ENCODE assay signal across 8 mouse cellular contexts in the genomic region with DNA sequence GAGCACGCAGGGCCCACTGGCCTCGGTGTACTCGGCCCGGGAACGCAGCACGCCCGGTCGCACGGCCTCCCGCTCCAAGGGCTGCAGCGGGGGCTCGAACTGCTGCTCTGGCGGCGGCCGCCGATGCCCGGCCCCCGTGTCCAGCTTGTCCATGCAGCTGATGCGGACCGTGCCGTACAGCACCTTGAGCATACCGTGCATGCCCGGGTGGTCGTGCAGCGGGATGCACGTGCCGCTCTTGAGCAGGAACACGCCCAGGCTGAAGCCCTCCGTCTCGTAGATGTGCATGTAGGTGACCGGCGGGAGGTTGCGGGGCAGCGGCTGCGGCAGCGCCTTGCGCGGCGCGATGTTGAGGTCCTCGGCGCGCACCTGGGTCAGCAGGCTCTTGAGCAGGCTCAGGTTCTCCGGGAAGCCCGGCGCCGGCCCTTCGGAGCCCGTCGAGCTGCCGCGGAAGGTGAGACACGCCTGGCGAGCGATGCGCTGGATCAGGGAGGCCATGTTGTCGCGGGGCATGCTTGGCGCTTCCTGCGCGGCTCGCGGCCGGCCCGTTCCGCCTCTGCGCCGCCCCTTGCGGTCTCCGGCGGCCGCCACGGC. TPM values are rescaled to one million over a fixed set of nuclear protein-coding genes. Genes with fewer than 3 reads are reported as not detected.
A peak's percentile ranks its signal among the peaks of the same experiment; 100 is the strongest.
DNase-seq lines count a peak whose midpoint lies in the region; ATAC-seq and TF ChIP-seq lines count a peak whose summit lies in the region.

No protein-coding gene starts in this region.

- H3K79me2 ChIP-seq in heart, adult 2 months (replicated peaks; ENCODE audit: control insufficient read depth, insufficient read depth, low read length) = peaks cover 1% of the 10 kb centered on the region; the same call in 1 of the 2 replicates

- TF ChIP-seq EP300 in heart, adult 2 months (IDR thresholded peaks at IDR 0.05; ENCODE audit: insufficient read depth, low read depth, low read length) = no peak
- TF ChIP-seq EP300 in liver, embryonic 14.5 days (IDR thresholded peaks at IDR 0.05; ENCODE audit: low read depth) = no peak

- peak overlapping the region; percentile 91 for H3K4me3 ChIP-seq in heart, adult 2 months
- H3K4me3 ChIP-seq in forebrain, embryonic 14.5 days (ENCODE audit: low read depth, low read length) = peak overlapping the region; percentile 79
- peak overlapping the region; percentile 92 for H3K4me3 ChIP-seq in intestine, embryonic 14.5 days (ENCODE audit: low read depth, low read length)
- H3K4me3 ChIP-seq in liver, embryonic 14.5 days (ENCODE audit: insufficient read depth in 1 of 2, low read depth in 2 of 2, low read length in 2 of 2) = peak overlapping the region; percentile 74 to 94
- H3K4me3 ChIP-seq in neural tube, embryonic 11.5 days (ENCODE audit: low read depth, low read length) = peak overlapping the region; percentile 83

- TF ChIP-seq CTCF in heart, adult 2 months (IDR thresholded peaks at IDR 0.05) = no peak
- no peak for TF ChIP-seq CTCF in liver, embryonic 14.5 days (IDR thresholded peaks at IDR 0.05; ENCODE audit: low read depth)

- no peaks in the 10 kb centered on the region for H3K27me3 ChIP-seq in heart, adult 2 months (ENCODE audit: control insufficient read depth, insufficient read depth, low read length)
- H3K27me3 ChIP-seq in forebrain, embryonic 14.5 days (replicated peaks; ENCODE audit: control insufficient read depth, insufficient read depth, low read length) = peaks cover 37% of the 10 kb centered on the region
- H3K27me3 ChIP-seq in intestine, embryonic 14.5 days (replicated peaks; ENCODE audit: control insufficient read depth, insufficient read depth, low read length) = no peaks in the 10 kb centered on the region
- no peaks in the 10 kb centered on the region for H3K27me3 ChIP-seq in liver, embryonic 14.5 days (ENCODE audit: control insufficient read depth, insufficient read depth, low read length)
- no peaks in the 10 kb centered on the region for H3K27me3 ChIP-seq in neural tube, embryonic 11.5 days (ENCODE audit: control insufficient read depth, insufficient read depth, low read length)

- H3K27ac ChIP-seq in heart, adult 2 months = peak overlapping the region; percentile 99
- peak overlapping the region; percentile 94 for H3K27ac ChIP-seq in forebrain, embryonic 14.5 days (ENCODE audit: low read depth, low read length)
- peak overlapping the region; percentile 91 for H3K27ac ChIP-seq in intestine, embryonic 14.5 days (ENCODE audit: low read depth)
- H3K27ac ChIP-seq in liver, embryonic 14.5 days = peak overlapping the region; percentile 68
- H3K27ac ChIP-seq in neural tube, embryonic 11.5 days (ENCODE audit: low read depth, low read length) = peak overlapping the region; percentile 91

- H3K9me3 ChIP-seq in forebrain, embryonic 14.5 days (replicated peaks; ENCODE audit: control insufficient read depth, low read length) = no peaks in the 10 kb centered on the region
- no peaks in the 10 kb centered on the region for H3K9me3 ChIP-seq in intestine, embryonic 14.5 days (ENCODE audit: control insufficient read depth, low read length)
- no peaks in the 10 kb centered on the region for H3K9me3 ChIP-seq in liver, embryonic 14.5 days (ENCODE audit: control insufficient read depth, low read length)
- no peaks in the 10 kb centered on the region for H3K9me3 ChIP-seq in neural tube, embryonic 11.5 days (ENCODE audit: control insufficient read depth, low read length)

- peaks cover 4% of the 10 kb centered on the region for H3K4me1 ChIP-seq in heart, adult 2 months (ENCODE audit: control insufficient read depth, insufficient read depth, low read length)
- peaks cover 18% of the 10 kb centered on the region for H3K4me1 ChIP-seq in forebrain, embryonic 14.5 days (ENCODE audit: control insufficient read depth, insufficient read depth, low read length)
- H3K4me1 ChIP-seq in intestine, embryonic 14.5 days (replicated peaks; ENCODE audit: control insufficient read depth, insufficient read depth, low read length) = peaks cover 22% of the 10 kb centered on the region
- H3K4me1 ChIP-seq in liver, embryonic 14.5 days (replicated peaks; ENCODE audit: control insufficient read depth in 2 of 2, insufficient read depth in 2 of 2, low read length in 1 of 2) = peaks cover 6 to 10% of the 10 kb centered on the region in 2 experiments
- peaks cover 14% of the 10 kb centered on the region for H3K4me1 ChIP-seq in neural tube, embryonic 11.5 days (ENCODE audit: control insufficient read depth, insufficient read depth, low read length)

- under 1% methylated on average over 73 of the region's 73 CpGs for WGBS in heart, adult 2 months
- under 1% methylated on average over 68 of the region's 73 CpGs for WGBS in forebrain, embryonic 14.5 days
- under 1% methylated on average over 73 of the region's 73 CpGs for WGBS in intestine, embryonic 14.5 days
- under 1% methylated on average over 71 of the region's 73 CpGs for WGBS in liver, embryonic 14.5 days (ENCODE audit: insufficient replicate concordance)
- under 1% methylated on average over 64 of the region's 73 CpGs for WGBS in neural tube, embryonic 11.5 days

- no peak for TF ChIP-seq POLR2A in heart, adult 2 months (IDR thresholded peaks at IDR 0.05; ENCODE audit: insufficient read depth, low read depth, low read length)

- ATAC-seq in forebrain, embryonic 14.5 days = peak; percentile 78
- ATAC-seq in intestine, embryonic 14.5 days (replicated peaks; ENCODE audit: low FRiP score, low TSS enrichment, low read depth) = peak; percentile 73
- ATAC-seq in liver, embryonic 14.5 days (ENCODE audit: insufficient read depth) = peak; percentile 62
- peak; percentile 73 for ATAC-seq in neural tube, embryonic 11.5 days (ENCODE audit: insufficient read depth, low FRiP score, low TSS enrichment)

- H3K4me2 ChIP-seq in forebrain, embryonic 14.5 days (ENCODE audit: low read length) = peak overlapping the region; percentile 98
- H3K4me2 ChIP-seq in intestine, embryonic 14.5 days (ENCODE audit: low read length) = peak overlapping the region; percentile 94
- H3K4me2 ChIP-seq in liver, embryonic 14.5 days (ENCODE audit: low read depth) = peak overlapping the region; percentile 89
- peak overlapping the region; percentile 97 for H3K4me2 ChIP-seq in neural tube, embryonic 11.5 days (ENCODE audit: low read depth)

- H3K36me3 ChIP-seq in heart, adult 2 months (ENCODE audit: control insufficient read depth, insufficient read depth, low read length) = peaks cover 4% of the 10 kb centered on the region; the same call in 1 of the 2 replicates
- peaks cover 2% of the 10 kb centered on the region; the same call in 1 of the 2 replicates for H3K36me3 ChIP-seq in forebrain, embryonic 14.5 days (ENCODE audit: control insufficient read depth, insufficient read depth, low read length)
- H3K36me3 ChIP-seq in intestine, embryonic 14.5 days (ENCODE audit: control insufficient read depth, insufficient read depth, low read length) = peaks cover 16% of the 10 kb centered on the region; the same call in 1 of the 2 replicates
- no peaks in the 10 kb centered on the region for H3K36me3 ChIP-seq in liver, embryonic 14.5 days (replicated peaks; ENCODE audit: control insufficient read depth, insufficient read depth, low read depth)
- H3K36me3 ChIP-seq in neural tube, embryonic 11.5 days (ENCODE audit: control insufficient read depth, insufficient read depth, low read length) = no peaks in the 10 kb centered on the region

- intact Hi-C loops in heart, adult 2 months (cut with DNase I) = loop anchor here (1.0 to 2.0 kb wide), 2 partner anchors 11 to 726 kb away; no protein-coding TSS in a partner anchor

- peak overlapping the region; percentile 80 for H3K9ac ChIP-seq in heart, adult 2 months (ENCODE audit: low read depth, low read length)
- peak overlapping the region; percentile 84 for H3K9ac ChIP-seq in forebrain, embryonic 14.5 days (ENCODE audit: low read length)
- H3K9ac ChIP-seq in intestine, embryonic 14.5 days (ENCODE audit: low read length) = peak overlapping the region; percentile 86
- H3K9ac ChIP-seq in liver, embryonic 14.5 days (replicated peaks) = peak overlapping the region; percentile 88
- H3K9ac ChIP-seq in neural tube, embryonic 11.5 days (ENCODE audit: low read length) = peak overlapping the region; percentile 81

- peak in 1 of 2 experiments; percentile 40 for DNase-seq in heart, adult 2 months
- no peak for DNase-seq in heart, postnatal 4 days
- peak; percentile 58 for DNase-seq in T-cell, adult 2 months (ENCODE audit: low spot score)
- DNase-seq in forebrain, embryonic 14.5 days (ENCODE audit: low spot score) = no peak
- peak; percentile 88 for DNase-seq in intestine, embryonic 14.5 days (ENCODE audit: low spot score)
- DNase-seq in liver, embryonic 14.5 days (ENCODE audit: low read depth in 3 of 3, low spot score in 3 of 3) = peak in 1 of 3 experiments; percentile 9
- DNase-seq in neural tube, embryonic 11.5 days (ENCODE audit: low spot score) = peak; percentile 65
- DNase-seq in thymus, postnatal 14 days = peak; percentile 71

RNA-seq across cellular contexts. Expression of a gene that starts 0.4 kb away (rescaled TPM):
- 10 to 100 TPM; 17.3 to 17.7 TPM for total RNA-seq in heart, adult 2 months (2021)
- polyA plus RNA-seq in heart, adult 2 months (2012; rRNA removed) = 6.3 and 9.6 TPM in 2 replicates
- 10 to 100 TPM; 23.3 to 23.8 TPM for total RNA-seq in heart, postnatal 4 days (2021)
- polyA plus RNA-seq in forebrain, embryonic 14.5 days (2014; fragmentation: Nextera tagmentation; extraction: Ambion mirVana) = 67.3 and 80.5 TPM in 2 replicates
- 63.7 and 69.8 TPM in 2 replicates for polyA plus RNA-seq in intestine, embryonic 14.5 days (2014; fragmentation: Nextera tagmentation; extraction: Ambion mirVana)
- polyA plus RNA-seq in liver, embryonic 14.5 days (2012; rRNA removed) = 2.9 and 3.0 TPM in 2 replicates
- 13.2 and 13.3 TPM in 2 replicates for polyA plus RNA-seq in liver, embryonic 14.5 days (2014; fragmentation: Nextera tagmentation; extraction: Ambion mirVana)
- 87.2 and 88.8 TPM in 2 replicates for polyA plus RNA-seq in neural tube, embryonic 11.5 days (2014; fragmentation: Nextera tagmentation; extraction: Ambion mirVana)

RNA-seq across cellular contexts. Expression of a gene that starts 13.1 kb away (rescaled TPM):
- under 1 TPM; 0.32 to 0.84 TPM for total RNA-seq in heart, adult 2 months (2021)
- polyA plus RNA-seq in heart, adult 2 months (2012; rRNA removed) = 2.7 and 2.8 TPM in 2 replicates
- total RNA-seq in heart, postnatal 4 days (2021) = 1 to 10 TPM; 1.2 to 1.5 TPM
- 0.08 and 0.12 TPM in 2 replicates for polyA plus RNA-seq in forebrain, embryonic 14.5 days (2014; fragmentation: Nextera tagmentation; extraction: Ambion mirVana)
- 0.22 TPM in 1 of 2 replicates, not detected in the other for polyA plus RNA-seq in intestine, embryonic 14.5 days (2014; fragmentation: Nextera tagmentation; extraction: Ambion mirVana)
- 0.01 TPM in 2 replicates for polyA plus RNA-seq in liver, embryonic 14.5 days (2012; rRNA removed)
- 0.10 TPM in 1 of 2 replicates, not detected in the other for polyA plus RNA-seq in liver, embryonic 14.5 days (2014; fragmentation: Nextera tagmentation; extraction: Ambion mirVana)
- polyA plus RNA-seq in neural tube, embryonic 11.5 days (2014; fragmentation: Nextera tagmentation; extraction: Ambion mirVana) = 0.76 and 1.1 TPM in 2 replicates

Comparison
In these comparisons a context has a peak if more than half of its experiments do, and no peak if none do; other contexts are left out.
1. DNase-seq: peak in T-cell, adult 2 months (single experiment), intestine, embryonic 14.5 days (single experiment), neural tube, embryonic 11.5 days (single experiment) and thymus, postnatal 14 days (single experiment); none in heart, postnatal 4 days (single experiment) and forebrain, embryonic 14.5 days (single experiment).
2. Peak in every context shown above with its lines, with median percentiles within 50 percentile points of each other: H3K27ac ChIP-seq, H3K4me3 ChIP-seq, H3K9ac ChIP-seq, ATAC-seq and H3K4me2 ChIP-seq.